Mouse (Mus musculus) neural tube, postnatal 0 days (tissue): Measurements from ENCODE around the gene Vmn1r163. TPM values are rescaled to one million over a fixed set of nuclear protein-coding genes. Genes with fewer than 3 reads are reported as not detected.

Experiments
- polyA plus RNA-seq: library from polyadenylated mRNA; unstranded; fragments of >200 nt; fragmentation: Nextera tagmentation; extraction: Ambion mirVana; gene quantifications from 2 replicates; pipeline ENCODE4 v1.2.1, GENCODE M21; 2015

Gene Vmn1r163
- not detected in 2 replicates for polyA plus RNA-seq

DNA sequence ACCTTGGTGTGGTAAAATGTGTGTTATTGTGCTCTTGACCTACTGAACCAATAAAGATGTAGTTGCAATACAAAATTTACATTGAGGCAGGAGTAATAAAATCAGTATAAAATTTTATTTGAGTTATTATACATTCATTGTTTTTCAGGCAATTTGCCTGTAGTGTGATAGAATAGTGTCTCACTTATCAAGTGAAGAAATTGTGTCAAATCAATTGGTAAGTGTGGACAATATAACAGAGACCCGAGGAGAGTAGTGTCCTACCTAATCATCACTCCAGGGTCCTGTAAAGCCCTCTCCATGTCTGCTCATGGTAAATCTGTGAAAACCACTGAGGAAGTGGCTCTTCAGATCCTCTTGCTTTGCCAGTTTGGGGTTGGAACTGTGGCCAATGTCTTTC lies at the start of gene Vmn1r163:
Gene Vmn1r163 (plus strand): TSS at position 301 of the 400 bp plus-strand sequence.

DNA sequence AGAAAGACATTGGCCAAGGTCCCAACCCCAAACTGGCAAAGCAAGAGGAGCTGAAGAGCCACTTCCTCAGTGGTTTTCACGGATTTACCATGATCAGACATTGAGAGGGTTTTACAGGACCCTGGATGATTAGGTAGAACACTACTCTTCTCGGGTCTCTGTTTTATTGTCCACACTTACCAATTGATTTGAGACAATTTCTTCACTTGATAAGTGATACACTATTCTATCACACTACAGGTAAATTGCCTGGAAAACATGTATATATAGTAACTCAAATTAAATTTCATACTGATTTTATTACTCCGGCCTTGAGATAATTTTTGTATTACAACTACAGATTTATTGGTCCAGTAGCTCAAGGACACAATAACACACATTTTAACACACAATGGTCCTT lies 35.5 kb upstream of the Vmn1r163 start, which contains the start of gene Gm4216:
Gene Gm4216 (minus strand): TSS at position 101 of the 400 bp plus-strand sequence.

DNA sequence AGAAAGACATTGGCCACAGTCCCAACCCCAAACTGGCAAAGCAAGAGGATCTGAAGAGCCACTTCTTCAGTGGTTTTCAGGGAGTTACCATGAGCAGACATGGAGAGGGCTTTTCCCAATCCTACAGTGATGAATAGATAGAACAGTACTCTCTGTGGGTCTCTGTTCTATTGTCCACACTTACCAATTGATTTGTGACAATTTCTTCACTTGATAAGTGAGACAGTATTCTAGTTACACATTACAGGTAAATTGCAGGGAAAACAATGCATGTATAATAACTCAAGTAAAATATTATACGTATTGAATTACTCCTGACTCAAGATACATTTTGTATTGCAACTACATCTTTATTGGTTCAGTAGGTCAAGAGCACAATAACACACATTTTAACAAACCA lies 12.0 kb downstream of the Vmn1r163 start, which contains the start of gene Gm8720:
Gene Gm8720 (minus strand): TSS at position 101 of the 400 bp plus-strand sequence.

Other genes starting within 250 kb of the Vmn1r163 start
- gene Vmn1r159, start 211.9 kb upstream of the Vmn1r163 start, polyA plus RNA-seq: not detected in 2 replicates
- not detected in 2 replicates for gene Vmn1r160, start 184.3 kb upstream of the Vmn1r163 start, polyA plus RNA-seq
- gene Gm4214, start 70.9 kb upstream of the Vmn1r163 start, polyA plus RNA-seq: not detected in 2 replicates
- not detected in 2 replicates for gene Gm4216, start 35.6 kb upstream of the Vmn1r163 start, polyA plus RNA-seq
- not detected in 2 replicates for gene Gm8720, start 11.9 kb downstream of the Vmn1r163 start, polyA plus RNA-seq
- gene Gm10662, start 88.9 kb downstream of the Vmn1r163 start, polyA plus RNA-seq: not detected in 2 replicates
- not detected in 2 replicates for gene Vmn1r165, start 161.8 kb downstream of the Vmn1r163 start, polyA plus RNA-seq
- not detected in 2 replicates for gene Vmn1r166, start 196.1 kb downstream of the Vmn1r163 start, polyA plus RNA-seq
- gene Gm6902, start 223.4 kb downstream of the Vmn1r163 start, polyA plus RNA-seq: not detected in 2 replicates
- not detected in 2 replicates for gene Nlrp4e, start 245.7 kb downstream of the Vmn1r163 start, polyA plus RNA-seq